Mouse (Mus musculus): ENCODE results near the gene Fbrs. TPM values are rescaled to one million over a fixed set of nuclear protein-coding genes. Genes with fewer than 3 reads are reported as not detected.

Fbrs gene
- polyA plus RNA-seq, 1 experiment from 2014 or later: 12.3 TPM

GRCm38 (mm10) chr7:127512231-127513015 is 33.4 kb downstream of the Fbrs start:
- Histone ChIP-seq H3K9ac (peak overlapping the region; percentile 88), H3K4me2 (peak overlapping the region; percentile 66), H3K9me3 (no peaks in the 10 kb centered on the region), H3K4me1 (peaks cover 22% of the 10 kb centered on the region), H3K27me3 (no peaks in the 10 kb centered on the region), H3K27ac (peak overlapping the region; percentile 98), H3K36me3 (replicated peaks) (peaks cover 27% of the 10 kb centered on the region), H3K4me3 (replicated peaks) (peak overlapping the region; percentile 85)
- under 1% methylated on average over 67 of the region's 93 CpGs for WGBS
- peak; percentile 85 for ATAC-seq (ENCODE audit: low FRiP score)

GRCm38 (mm10) chr7:127513016-127513390 is 34.0 kb downstream of the Fbrs start:
- no peak for ATAC-seq (ENCODE audit: low FRiP score)
- H3K4me1 ChIP-seq: peaks cover 22% of the 10 kb centered on the region
- H3K4me2 ChIP-seq: peak overlapping the region; percentile 66
- 50% methylated on average over 8 of the region's 8 CpGs for WGBS
- H3K36me3 ChIP-seq (replicated peaks): peaks cover 33% of the 10 kb centered on the region
- H3K27ac ChIP-seq: peak overlapping the region; percentile 98
- no peaks in the 10 kb centered on the region for H3K27me3 ChIP-seq
- H3K9me3 ChIP-seq: no peaks in the 10 kb centered on the region
- H3K9ac ChIP-seq: peak overlapping the region; percentile 88
- peak overlapping the region; percentile 85 for H3K4me3 ChIP-seq (replicated peaks)

- H3K27ac ChIP-seq: no peak overlapping the region
- H3K27me3 ChIP-seq: no peaks in the 10 kb centered on the region
- H3K4me2 ChIP-seq: peak overlapping the region; percentile 66
- no peaks in the 10 kb centered on the region for H3K9me3 ChIP-seq
- 89% methylated on average over 3 of the region's 3 CpGs for WGBS
- H3K4me3 ChIP-seq (replicated peaks): peak overlapping the region; percentile 85
- peaks cover 22% of the 10 kb centered on the region for H3K4me1 ChIP-seq
- H3K36me3 ChIP-seq (replicated peaks): peaks cover 39% of the 10 kb centered on the region
- H3K9ac ChIP-seq: 0 out of 2 replicates have a peak overlapping the region, but pooled peaks have one; percentile 8
- ATAC-seq (ENCODE audit: low FRiP score): no peak
Observed at GRCm38 (mm10) chr7:127513781-127514180, 34.8 kb downstream of the Fbrs start.

GRCm38 (mm10) chr7:127515846-127516245 is 36.8 kb downstream of the Fbrs start:
- Histone ChIP-seq H3K9ac (no peak overlapping the region), H3K4me1 (peaks cover 22% of the 10 kb centered on the region), H3K27ac (no peak overlapping the region), H3K36me3 (replicated peaks) (peaks cover 56% of the 10 kb centered on the region), H3K9me3 (no peaks in the 10 kb centered on the region), H3K4me3 (replicated peaks) (no peak overlapping the region), H3K27me3 (no peaks in the 10 kb centered on the region), H3K4me2 (no peak overlapping the region)
- no peak for ATAC-seq (ENCODE audit: low FRiP score)
- 94% methylated on average over 7 of the region's 7 CpGs for WGBS

- WGBS: 94% methylated on average over 7 of the region's 7 CpGs
- Histone ChIP-seq H3K9me3 (no peaks in the 10 kb centered on the region), H3K36me3 (replicated peaks) (peaks cover 61% of the 10 kb centered on the region)
Observed at GRCm38 (mm10) chr7:127516344-127516743, 37.3 kb downstream of the Fbrs start.

GRCm38 (mm10) chr7:127519284-127519683 is 40.3 kb downstream of the Fbrs start, which contains the start of gene Gm42715:
Gene Gm42715 (plus strand): TSS chr7:127519584.
- H3K27ac ChIP-seq: no peak within 1 kb of the TSS
- H3K9ac ChIP-seq: no peak within 1 kb of the TSS
- WGBS: over 99% methylated on average over 3 of the region's 3 CpGs
- no peak within 1 kb of the TSS for H3K4me3 ChIP-seq (replicated peaks)
- H3K36me3 ChIP-seq (replicated peaks): peaks cover 85% of the 10 kb centered on the region
- no peak for ATAC-seq (ENCODE audit: low FRiP score)
- H3K9me3 ChIP-seq: no peaks in the 10 kb centered on the region
- no peaks in the 10 kb centered on the region for H3K27me3 ChIP-seq
- no peak within 1 kb of the TSS for H3K4me2 ChIP-seq
- no peaks in the 10 kb centered on the region for H3K4me1 ChIP-seq

More at GRCm38 (mm10) chr7:127516344-127516743, 37.3 kb downstream of the Fbrs start:
- Histone ChIP-seq H3K4me2 (no peak overlapping the region), H3K27me3 (no peaks in the 10 kb centered on the region), H3K4me1 (peaks cover 18% of the 10 kb centered on the region), H3K27ac (no peak overlapping the region), H3K9ac (no peak overlapping the region), H3K4me3 (replicated peaks) (no peak overlapping the region)
- ATAC-seq (ENCODE audit: low FRiP score): no peak

Small RNA genes within 50 kb of the gene (microRNA-seq; reads per million reads assigned to microRNA genes)
- gene Gm47278 (not detected), gene Mir7060 (not detected)

Other genes starting within 250 kb of the Fbrs start
- 77.6 and 80.2 TPM in 2 replicates for gene Zfp553, start 246.1 kb upstream of the Fbrs start, polyA plus RNA-seq (2016; fragmentation: Nextera tagmentation; extraction: Ambion mirVana)
- 42.6 and 43.4 TPM in 2 replicates for gene Sept1, start 246.1 kb upstream of the Fbrs start, polyA plus RNA-seq (2016; fragmentation: Nextera tagmentation; extraction: Ambion mirVana)
- gene Zfp771, start 234.9 kb upstream of the Fbrs start, polyA plus RNA-seq (2016; fragmentation: Nextera tagmentation; extraction: Ambion mirVana): 53.3 and 60.3 TPM in 2 replicates
- gene Dctpp1, start 218.5 kb upstream of the Fbrs start, polyA plus RNA-seq (2016; fragmentation: Nextera tagmentation; extraction: Ambion mirVana): 208 and 224 TPM in 2 replicates
- gene Sephs2, start 205.1 kb upstream of the Fbrs start, polyA plus RNA-seq (2016; fragmentation: Nextera tagmentation; extraction: Ambion mirVana): 73.7 and 81.6 TPM in 2 replicates
- 0.26 and 0.47 TPM in 2 replicates for gene Itgal, start 182.9 kb upstream of the Fbrs start, polyA plus RNA-seq (2016; fragmentation: Nextera tagmentation; extraction: Ambion mirVana)
- 16.3 and 18.4 TPM in 2 replicates for gene Zfp768, start 133.6 kb upstream of the Fbrs start, polyA plus RNA-seq (2016; fragmentation: Nextera tagmentation; extraction: Ambion mirVana)
- gene Zfp747, start 103.1 kb upstream of the Fbrs start, polyA plus RNA-seq (2016; fragmentation: Nextera tagmentation; extraction: Ambion mirVana): 6.9 and 9.1 TPM in 2 replicates
- gene 9130019O22Rik, start 92.0 kb upstream of the Fbrs start, polyA plus RNA-seq (2016; fragmentation: Nextera tagmentation; extraction: Ambion mirVana): 5.2 and 5.6 TPM in 2 replicates
- gene E430018J23Rik, start 85.6 kb upstream of the Fbrs start, polyA plus RNA-seq (2016; fragmentation: Nextera tagmentation; extraction: Ambion mirVana): 5.2 and 5.5 TPM in 2 replicates
- gene Zfp764, start 72.4 kb upstream of the Fbrs start, polyA plus RNA-seq (2016; fragmentation: Nextera tagmentation; extraction: Ambion mirVana): 5.3 and 6.4 TPM in 2 replicates
- 32.3 and 36.4 TPM in 2 replicates for gene Zfp688, start 57.1 kb upstream of the Fbrs start, polyA plus RNA-seq (2016; fragmentation: Nextera tagmentation; extraction: Ambion mirVana)
- gene Zfp689, start 30.0 kb upstream of the Fbrs start, polyA plus RNA-seq (2016; fragmentation: Nextera tagmentation; extraction: Ambion mirVana): 16.0 and 18.8 TPM in 2 replicates
- 63.0 and 64.7 TPM in 2 replicates for gene Prr14, start 19.6 kb upstream of the Fbrs start, polyA plus RNA-seq (2016; fragmentation: Nextera tagmentation; extraction: Ambion mirVana)
- gene Srcap, start 32.8 kb downstream of the Fbrs start, polyA plus RNA-seq (2016; fragmentation: Nextera tagmentation; extraction: Ambion mirVana): 87.4 and 92.1 TPM in 2 replicates
- 16.4 and 16.8 TPM in 2 replicates for gene Gm42715, start 40.4 kb downstream of the Fbrs start, polyA plus RNA-seq (2016; fragmentation: Nextera tagmentation; extraction: Ambion mirVana)
- gene Tmem265, start 82.2 kb downstream of the Fbrs start, polyA plus RNA-seq (2016; fragmentation: Nextera tagmentation; extraction: Ambion mirVana): 4.2 and 4.7 TPM in 2 replicates
- gene Phkg2, start 94.1 kb downstream of the Fbrs start, polyA plus RNA-seq (2016; fragmentation: Nextera tagmentation; extraction: Ambion mirVana): 56.6 and 60.7 TPM in 2 replicates
- gene Ccdc189, start 109.4 kb downstream of the Fbrs start, polyA plus RNA-seq (2016; fragmentation: Nextera tagmentation; extraction: Ambion mirVana): 12.7 and 16.3 TPM in 2 replicates
- 67.7 and 74.1 TPM in 2 replicates for gene Rnf40, start 109.6 kb downstream of the Fbrs start, polyA plus RNA-seq (2016; fragmentation: Nextera tagmentation; extraction: Ambion mirVana)
- gene Zfp629, start 136.6 kb downstream of the Fbrs start, polyA plus RNA-seq (2016; fragmentation: Nextera tagmentation; extraction: Ambion mirVana): 31.7 and 34.6 TPM in 2 replicates
- 57.4 and 72.6 TPM in 2 replicates for gene Bcl7c, start 229.7 kb downstream of the Fbrs start, polyA plus RNA-seq (2016; fragmentation: Nextera tagmentation; extraction: Ambion mirVana)
- 6.7 and 8.3 TPM in 2 replicates for gene Ctf1, start 233.5 kb downstream of the Fbrs start, polyA plus RNA-seq (2016; fragmentation: Nextera tagmentation; extraction: Ambion mirVana)